Mouse (Mus musculus): ENCODE data around the gene Bin2. TPM values are rescaled to one million over a fixed set of nuclear protein-coding genes. Genes with fewer than 3 reads are reported as not detected.
"Not testable (repeated sequence)": the region's sequence is repeated elsewhere in the genome, so short reads cannot be mapped to it uniquely, and the experiment has no call there.

The Bin2 gene
- polyA plus RNA-seq, 1 experiment from 2014 or later = 6.3 TPM

GRCm38 (mm10) chr15:100614218-100614995 lies 54.9 kb downstream of the Bin2 start:
- 8% methylated on average over 43 of the region's 43 CpGs for WGBS
- ATAC-seq (ENCODE audit: insufficient read depth, low FRiP score) = no peak; the same call in none of the 2 replicates

GRCm38 (mm10) chr15:100613584-100613983 lies 55.8 kb downstream of the Bin2 start:
- peak overlapping the region; percentile 29; the same call in 1 of the 2 replicates for H3K9ac ChIP-seq (ENCODE audit: low read length)
- H3K27ac ChIP-seq (ENCODE audit: low read length) = no peak overlapping the region
- peak overlapping the region; percentile 50 for H3K4me2 ChIP-seq (ENCODE audit: low read depth, low read length)
- peaks cover 5% of the 10 kb centered on the region; the same call in 1 of the 2 replicates for H3K36me3 ChIP-seq (ENCODE audit: control insufficient read depth, insufficient read depth, low read length)
- no peaks in the 10 kb centered on the region for H3K27me3 ChIP-seq (ENCODE audit: control insufficient read depth, insufficient read depth, low read length)
- H3K4me1 ChIP-seq (ENCODE audit: control insufficient read depth, insufficient read depth, low read length) = peaks cover 14% of the 10 kb centered on the region
- ATAC-seq (ENCODE audit: insufficient read depth, low FRiP score) = no peak
- 10% methylated on average over 16 of the region's 16 CpGs for WGBS
- no peaks in the 10 kb centered on the region for H3K9me3 ChIP-seq (replicated peaks; ENCODE audit: control insufficient read depth, low read length)
- peak overlapping the region; percentile 24 for H3K4me3 ChIP-seq (replicated peaks; ENCODE audit: low read length)

More at GRCm38 (mm10) chr15:100614218-100614995, 54.9 kb downstream of the Bin2 start:
- peak overlapping the region; percentile 68 for H3K27ac ChIP-seq (ENCODE audit: low read length)
- H3K36me3 ChIP-seq (ENCODE audit: control insufficient read depth, insufficient read depth, low read length) = peaks cover 9% of the 10 kb centered on the region; the same call in 1 of the 2 replicates
- peak overlapping the region; percentile 74 for H3K9ac ChIP-seq (ENCODE audit: low read length)
- no peaks in the 10 kb centered on the region for H3K9me3 ChIP-seq (replicated peaks; ENCODE audit: control insufficient read depth, low read length)
- H3K4me2 ChIP-seq (ENCODE audit: low read depth, low read length) = peak overlapping the region; percentile 86
- H3K4me3 ChIP-seq (replicated peaks; ENCODE audit: low read length) = peak overlapping the region; percentile 89
- H3K4me1 ChIP-seq (ENCODE audit: control insufficient read depth, insufficient read depth, low read length) = peaks cover 14% of the 10 kb centered on the region
- no peaks in the 10 kb centered on the region for H3K27me3 ChIP-seq (ENCODE audit: control insufficient read depth, insufficient read depth, low read length)

GRCm38 (mm10) chr15:100612432-100612831 lies 56.9 kb downstream of the Bin2 start:
- H3K27me3 ChIP-seq (ENCODE audit: control insufficient read depth, insufficient read depth, low read length) = no peaks in the 10 kb centered on the region
- no peak overlapping the region for H3K9ac ChIP-seq (ENCODE audit: low read length)
- WGBS = 61% methylated on average over 2 of the region's 2 CpGs
- H3K4me1 ChIP-seq (ENCODE audit: control insufficient read depth, insufficient read depth, low read length) = peaks cover 14% of the 10 kb centered on the region
- 0 out of 2 replicates have a peak, but pooled peaks cover under 1% of the 10 kb centered on the region for H3K36me3 ChIP-seq (ENCODE audit: control insufficient read depth, insufficient read depth, low read length)
- no peak for ATAC-seq (ENCODE audit: insufficient read depth, low FRiP score)
- no peak overlapping the region for H3K4me2 ChIP-seq (ENCODE audit: low read depth, low read length)
- no peak overlapping the region for H3K4me3 ChIP-seq (replicated peaks; ENCODE audit: low read length)
- H3K27ac ChIP-seq (ENCODE audit: low read length) = no peak overlapping the region
- H3K9me3 ChIP-seq (replicated peaks; ENCODE audit: control insufficient read depth, low read length) = no peaks in the 10 kb centered on the region

GRCm38 (mm10) chr15:100611951-100612350 lies 57.4 kb downstream of the Bin2 start:
- no peaks in the 10 kb centered on the region for H3K9me3 ChIP-seq (replicated peaks; ENCODE audit: control insufficient read depth, low read length)
- no peak for ATAC-seq (ENCODE audit: insufficient read depth, low FRiP score)
- H3K27ac ChIP-seq (ENCODE audit: low read length) = no peak overlapping the region
- no peak overlapping the region for H3K4me3 ChIP-seq (replicated peaks; ENCODE audit: low read length)
- H3K27me3 ChIP-seq (ENCODE audit: control insufficient read depth, insufficient read depth, low read length) = no peaks in the 10 kb centered on the region
- WGBS = 78% methylated on average over 7 of the region's 7 CpGs
- no peaks in the 10 kb centered on the region for H3K36me3 ChIP-seq (ENCODE audit: control insufficient read depth, insufficient read depth, low read length)
- peaks cover 13% of the 10 kb centered on the region for H3K4me1 ChIP-seq (ENCODE audit: control insufficient read depth, insufficient read depth, low read length)
- no peak overlapping the region for H3K4me2 ChIP-seq (ENCODE audit: low read depth, low read length)
- no peak overlapping the region for H3K9ac ChIP-seq (ENCODE audit: low read length)

- H3K4me2 ChIP-seq (ENCODE audit: low read depth, low read length); H3K36me3 ChIP-seq (ENCODE audit: control insufficient read depth, insufficient read depth, low read length); H3K9ac ChIP-seq (ENCODE audit: low read length); H3K4me3 ChIP-seq (replicated peaks; ENCODE audit: low read length); H3K27ac ChIP-seq (ENCODE audit: low read length); H3K27me3 ChIP-seq (ENCODE audit: control insufficient read depth, insufficient read depth, low read length); ATAC-seq (ENCODE audit: insufficient read depth, low FRiP score); H3K4me1 ChIP-seq (ENCODE audit: control insufficient read depth, insufficient read depth, low read length); H3K9me3 ChIP-seq (replicated peaks; ENCODE audit: control insufficient read depth, low read length): not testable (repeated sequence)
- WGBS = 92% methylated on average over 8 of the region's 8 CpGs
Observed at GRCm38 (mm10) chr15:100606677-100607076, 62.7 kb downstream of the Bin2 start.

GRCm38 (mm10) chr15:100601669-100602068 lies 67.7 kb downstream of the Bin2 start:
- Histone ChIP-seq H3K9ac (ENCODE audit: low read length) (no peak overlapping the region), H3K4me1 (ENCODE audit: control insufficient read depth, insufficient read depth, low read length) (peaks cover 15% of the 10 kb centered on the region), H3K36me3 (ENCODE audit: control insufficient read depth, insufficient read depth, low read length) (no peaks in the 10 kb centered on the region), H3K9me3 (replicated peaks; ENCODE audit: control insufficient read depth, low read length) (no peaks in the 10 kb centered on the region), H3K27ac (ENCODE audit: low read length) (no peak overlapping the region), H3K4me2 (ENCODE audit: low read depth, low read length) (no peak overlapping the region), H3K4me3 (replicated peaks; ENCODE audit: low read length) (no peak overlapping the region), H3K27me3 (ENCODE audit: control insufficient read depth, insufficient read depth, low read length) (peaks cover 10% of the 10 kb centered on the region)
- no peak for ATAC-seq (ENCODE audit: insufficient read depth, low FRiP score)
- WGBS = 46% methylated on average over 3 of the region's 3 CpGs

GRCm38 (mm10) chr15:100600696-100601272 lies 68.6 kb downstream of the Bin2 start:
- Histone ChIP-seq H3K9ac (ENCODE audit: low read length) (no peak overlapping the region), H3K27me3 (ENCODE audit: control insufficient read depth, insufficient read depth, low read length) (peaks cover 10% of the 10 kb centered on the region)
- ATAC-seq (ENCODE audit: insufficient read depth, low FRiP score) = no peak

GRCm38 (mm10) chr15:100600047-100600695 lies 69.2 kb downstream of the Bin2 start:
- Histone ChIP-seq H3K27me3 (ENCODE audit: control insufficient read depth, insufficient read depth, low read length) (peaks cover 10% of the 10 kb centered on the region), H3K9me3 (replicated peaks; ENCODE audit: control insufficient read depth, low read length) (no peaks in the 10 kb centered on the region), H3K27ac (ENCODE audit: low read length) (peak overlapping the region; percentile 46; the same call in 1 of the 2 replicates), H3K36me3 (ENCODE audit: control insufficient read depth, insufficient read depth, low read length) (no peaks in the 10 kb centered on the region), H3K4me1 (ENCODE audit: control insufficient read depth, insufficient read depth, low read length) (peaks cover 15% of the 10 kb centered on the region), H3K4me3 (replicated peaks; ENCODE audit: low read length) (peak overlapping the region; percentile 86), H3K4me2 (ENCODE audit: low read depth, low read length) (peak overlapping the region; percentile 99), H3K9ac (ENCODE audit: low read length) (peak overlapping the region; percentile 91)
- ATAC-seq (ENCODE audit: insufficient read depth, low FRiP score) = peak; percentile 59
- 2% methylated on average over 35 of the region's 35 CpGs for WGBS

More at GRCm38 (mm10) chr15:100600696-100601272, 68.6 kb downstream of the Bin2 start:
- peak overlapping the region; percentile 99 for H3K4me2 ChIP-seq (ENCODE audit: low read depth, low read length)
- WGBS = 27% methylated on average over 21 of the region's 21 CpGs
- H3K36me3 ChIP-seq (ENCODE audit: control insufficient read depth, insufficient read depth, low read length) = no peaks in the 10 kb centered on the region
- no peak overlapping the region for H3K27ac ChIP-seq (ENCODE audit: low read length)
- H3K4me1 ChIP-seq (ENCODE audit: control insufficient read depth, insufficient read depth, low read length) = peaks cover 15% of the 10 kb centered on the region
- peak overlapping the region; percentile 86 for H3K4me3 ChIP-seq (replicated peaks; ENCODE audit: low read length)
- no peaks in the 10 kb centered on the region for H3K9me3 ChIP-seq (replicated peaks; ENCODE audit: control insufficient read depth, low read length)
